Mouse (Mus musculus): ENCODE data around the gene Gm17571. TPM values are rescaled to one million over a fixed set of nuclear protein-coding genes. Genes with fewer than 3 reads are reported as not detected.

Gm17571 gene
- polyA plus RNA-seq, 1 experiment from 2014 or later: not detected

DNA sequence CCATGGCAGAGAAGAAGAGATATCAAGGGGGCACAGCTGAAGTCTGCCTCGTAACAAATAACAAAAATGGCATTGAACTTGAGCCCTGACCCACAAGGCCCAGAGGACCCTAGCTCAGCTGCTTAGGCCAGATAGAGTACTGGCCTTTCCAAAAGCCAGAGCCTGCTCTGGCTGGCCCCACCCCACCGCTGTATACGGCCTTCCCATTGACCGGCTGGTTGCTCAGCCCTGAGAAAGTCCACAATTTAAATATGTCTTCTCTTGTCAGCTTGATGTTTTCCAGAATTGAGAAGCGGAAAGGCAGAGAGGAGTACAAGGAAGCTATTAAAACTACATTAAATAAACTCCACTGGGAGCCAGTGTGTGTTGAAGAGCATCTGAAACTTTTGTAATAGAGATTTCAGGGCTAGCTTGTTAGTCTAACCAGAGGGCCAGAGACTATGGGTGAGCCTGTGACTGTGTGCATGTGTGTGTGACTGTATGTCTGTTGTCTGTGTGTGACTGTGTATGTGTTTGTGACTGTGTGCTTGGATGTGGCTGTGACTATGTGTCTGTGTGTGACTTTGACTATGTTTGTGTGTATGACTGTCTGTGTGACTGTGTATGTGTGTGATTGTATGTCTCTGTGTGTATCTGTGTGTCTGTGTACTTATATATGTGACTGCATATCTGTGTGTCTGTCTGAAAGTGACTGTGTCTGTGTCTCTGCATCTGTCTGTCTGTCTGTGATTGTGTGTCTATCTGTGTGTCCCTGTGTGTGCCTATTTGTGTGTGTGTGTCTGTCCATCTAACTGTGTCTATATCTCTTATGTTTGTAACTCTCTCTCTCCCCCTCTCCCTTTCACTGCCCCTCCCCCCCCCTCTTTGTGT lies 36.9 kb upstream of the Gm17571 start:
- Histone ChIP-seq H3K4me2 (ENCODE audit: low read length) (no peak overlapping the region), H3K27me3 (ENCODE audit: control insufficient read depth, insufficient read depth, low read length) (no peaks in the 10 kb centered on the region), H3K36me3 (ENCODE audit: control insufficient read depth, insufficient read depth, low read length) (no peaks in the 10 kb centered on the region), H3K27ac (replicated peaks; ENCODE audit: low read depth, low read length) (no peak overlapping the region), H3K9me3 (ENCODE audit: control insufficient read depth, low read length) (no peaks in the 10 kb centered on the region), H3K4me1 (ENCODE audit: control insufficient read depth, insufficient read depth, low read length) (peaks cover 5% of the 10 kb centered on the region; the same call in 1 of the 2 replicates), H3K9ac (replicated peaks; ENCODE audit: low read length) (no peak overlapping the region), H3K4me3 (replicated peaks; ENCODE audit: low read depth, low read length) (no peak overlapping the region)
- ATAC-seq (ENCODE audit: low FRiP score, low TSS enrichment) (no peak), DNase-seq (no peak)
- 71% methylated on average over 5 of the region's 5 CpGs for WGBS

DNA sequence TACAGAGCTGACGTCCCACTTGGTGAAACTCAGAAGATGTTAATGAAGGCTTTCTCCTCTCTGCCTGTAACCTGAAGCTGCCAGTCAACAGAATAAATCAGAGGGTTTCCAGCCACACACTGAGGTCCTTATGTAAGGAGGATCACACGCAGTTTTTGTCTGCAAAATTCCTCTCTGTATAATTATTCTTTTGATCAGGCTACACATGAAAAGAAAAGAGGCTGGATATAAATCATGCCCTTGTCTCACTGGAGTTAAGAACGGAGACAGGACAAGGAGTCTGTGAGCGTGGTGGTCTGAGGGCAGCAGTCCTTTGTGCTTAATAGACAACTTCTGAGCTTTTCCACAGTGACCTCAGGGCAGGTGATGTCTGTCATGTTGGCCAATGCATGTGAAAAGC lies 32.7 kb upstream of the Gm17571 start:
- no peak overlapping the region for H3K4me3 ChIP-seq (replicated peaks; ENCODE audit: low read depth, low read length)
- no peaks in the 10 kb centered on the region for H3K9me3 ChIP-seq (ENCODE audit: control insufficient read depth, low read length)
- H3K9ac ChIP-seq (replicated peaks; ENCODE audit: low read length): no peak overlapping the region
- DNase-seq (peak; percentile 26), ATAC-seq (ENCODE audit: low FRiP score, low TSS enrichment) (0 out of 2 replicates have a peak, but pooled peaks have one; percentile 34)
- no peaks in the 10 kb centered on the region for H3K27me3 ChIP-seq (ENCODE audit: control insufficient read depth, insufficient read depth, low read length)
- 6% methylated on average over 4 of the region's 4 CpGs for WGBS
- H3K4me2 ChIP-seq (ENCODE audit: low read length): no peak overlapping the region
- H3K36me3 ChIP-seq (ENCODE audit: control insufficient read depth, insufficient read depth, low read length): no peaks in the 10 kb centered on the region
- H3K27ac ChIP-seq (replicated peaks; ENCODE audit: low read depth, low read length): no peak overlapping the region
- peaks cover 3% of the 10 kb centered on the region; the same call in 1 of the 2 replicates for H3K4me1 ChIP-seq (ENCODE audit: control insufficient read depth, insufficient read depth, low read length)

DNA sequence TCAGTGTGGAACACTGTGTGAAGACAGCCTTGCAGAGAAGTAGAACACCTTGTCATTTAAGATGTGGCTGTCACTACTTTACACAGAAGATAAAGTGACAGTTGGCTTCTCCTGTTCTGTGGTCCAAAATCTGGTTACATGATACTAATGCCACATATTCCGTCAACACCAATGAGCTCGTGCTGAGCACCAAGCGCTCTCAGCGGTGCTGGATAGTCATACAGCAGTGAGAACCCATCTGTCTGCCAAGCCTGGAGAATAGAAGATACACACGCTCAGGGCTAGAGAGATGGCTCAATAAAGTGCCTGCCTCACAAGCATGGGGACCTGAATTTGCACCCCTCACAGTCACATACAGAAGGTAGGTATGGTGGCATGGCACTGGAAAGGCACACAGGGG lies 28.4 kb upstream of the Gm17571 start:
- no peaks in the 10 kb centered on the region for H3K4me1 ChIP-seq (ENCODE audit: control insufficient read depth, insufficient read depth, low read length)
- no peak for ATAC-seq (ENCODE audit: low FRiP score, low TSS enrichment)
- no peak overlapping the region for H3K4me3 ChIP-seq (replicated peaks; ENCODE audit: low read depth, low read length)
- H3K27ac ChIP-seq (replicated peaks; ENCODE audit: low read depth, low read length): no peak overlapping the region
- no peak overlapping the region for H3K9ac ChIP-seq (replicated peaks; ENCODE audit: low read length)
- no peak for DNase-seq
- 95% methylated on average over 5 of the region's 5 CpGs for whole genome bisulfite sequencing
- H3K36me3 ChIP-seq (ENCODE audit: control insufficient read depth, insufficient read depth, low read length): no peaks in the 10 kb centered on the region
- no peaks in the 10 kb centered on the region for H3K27me3 ChIP-seq (ENCODE audit: control insufficient read depth, insufficient read depth, low read length)
- no peaks in the 10 kb centered on the region for H3K9me3 ChIP-seq (ENCODE audit: control insufficient read depth, low read length)
- no peak overlapping the region for H3K4me2 ChIP-seq (ENCODE audit: low read length)

DNA sequence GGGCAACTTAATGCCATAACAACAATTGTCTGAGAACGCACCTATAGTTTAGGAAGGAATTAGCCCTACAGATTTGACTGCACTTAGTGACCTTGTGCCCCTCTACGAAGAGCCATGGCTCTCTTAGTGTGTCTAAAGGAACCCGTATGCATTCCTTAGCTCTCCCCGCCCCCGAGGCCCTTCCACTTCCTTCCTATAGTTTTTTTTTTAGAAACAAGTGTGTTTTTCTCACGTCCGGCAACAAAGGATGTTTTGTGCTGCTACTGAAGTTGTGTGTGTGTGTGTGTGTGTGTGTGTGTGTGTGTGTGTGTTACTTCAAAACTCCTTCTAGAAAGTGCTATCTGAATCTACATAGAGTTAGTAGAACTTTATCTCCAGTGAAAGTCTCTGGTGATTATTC lies 23.5 kb upstream of the Gm17571 start:
- Histone ChIP-seq H3K4me3 (replicated peaks; ENCODE audit: low read depth, low read length) (no peak overlapping the region), H3K9me3 (ENCODE audit: control insufficient read depth, low read length) (no peaks in the 10 kb centered on the region), H3K27me3 (ENCODE audit: control insufficient read depth, insufficient read depth, low read length) (no peaks in the 10 kb centered on the region), H3K4me2 (ENCODE audit: low read length) (no peak overlapping the region), H3K27ac (replicated peaks; ENCODE audit: low read depth, low read length) (no peak overlapping the region), H3K4me1 (ENCODE audit: control insufficient read depth, insufficient read depth, low read length) (0 out of 2 replicates have a peak, but pooled peaks cover 3% of the 10 kb centered on the region), H3K36me3 (ENCODE audit: control insufficient read depth, insufficient read depth, low read length) (no peaks in the 10 kb centered on the region), H3K9ac (replicated peaks; ENCODE audit: low read length) (no peak overlapping the region)
- no peak for ATAC-seq (ENCODE audit: low FRiP score, low TSS enrichment)
- 65% methylated on average over 7 of the region's 7 CpGs for WGBS
- no peak for DNase-seq

DNA sequence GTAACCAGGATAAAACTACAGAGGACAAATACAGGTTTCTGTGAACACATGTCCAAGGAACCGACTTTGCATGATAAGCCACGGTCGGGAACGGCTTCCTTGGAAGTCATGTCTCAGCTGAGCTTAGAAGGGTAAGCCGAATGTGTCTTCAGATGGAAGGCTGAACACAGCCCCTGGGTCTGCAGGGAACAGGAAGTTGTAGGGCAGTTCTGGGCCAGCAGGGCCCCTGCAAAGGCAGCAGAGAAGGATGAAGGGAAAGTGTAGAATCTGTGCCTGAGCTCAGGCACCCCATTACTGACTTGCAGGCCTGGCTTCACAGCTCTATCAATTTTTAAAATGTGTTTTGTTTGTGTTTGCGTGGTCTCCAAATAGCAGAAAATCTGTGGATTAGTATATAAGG lies 22.2 kb upstream of the Gm17571 start:
- H3K36me3 ChIP-seq (ENCODE audit: control insufficient read depth, insufficient read depth, low read length): no peaks in the 10 kb centered on the region
- no peak overlapping the region for H3K27ac ChIP-seq (replicated peaks; ENCODE audit: low read depth, low read length)
- 0 out of 2 replicates have a peak, but pooled peaks cover 3% of the 10 kb centered on the region for H3K4me1 ChIP-seq (ENCODE audit: control insufficient read depth, insufficient read depth, low read length)
- DNase-seq: no peak
- 84% methylated on average over 6 of the region's 6 CpGs for WGBS
- H3K4me3 ChIP-seq (replicated peaks; ENCODE audit: low read depth, low read length): no peak overlapping the region
- no peaks in the 10 kb centered on the region for H3K27me3 ChIP-seq (ENCODE audit: control insufficient read depth, insufficient read depth, low read length)
- no peak for ATAC-seq (ENCODE audit: low FRiP score, low TSS enrichment)
- H3K4me2 ChIP-seq (ENCODE audit: low read length): no peak overlapping the region
- no peaks in the 10 kb centered on the region for H3K9me3 ChIP-seq (ENCODE audit: control insufficient read depth, low read length)
- H3K9ac ChIP-seq (replicated peaks; ENCODE audit: low read length): no peak overlapping the region

DNA sequence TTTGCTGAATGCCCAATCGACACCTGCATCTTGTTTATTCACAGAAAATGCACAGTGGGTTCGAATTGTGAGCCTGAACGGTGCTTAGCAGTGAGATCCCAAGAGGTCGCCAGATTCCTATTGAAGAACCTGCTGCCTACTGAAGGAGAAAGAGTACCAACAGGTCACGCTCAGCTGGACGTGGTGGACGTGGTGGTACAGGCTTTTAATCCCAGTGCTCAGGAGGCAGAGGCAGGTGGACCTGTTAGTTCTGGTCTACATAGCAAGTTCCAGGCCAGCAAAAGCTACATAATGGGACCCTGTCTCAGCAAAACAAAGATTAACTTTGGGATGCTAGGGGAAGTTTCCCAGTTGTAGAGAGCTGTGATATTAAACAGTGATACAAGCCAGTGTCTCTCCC lies 21.2 kb upstream of the Gm17571 start:
- Histone ChIP-seq H3K4me3 (replicated peaks; ENCODE audit: low read depth, low read length) (no peak overlapping the region), H3K27me3 (ENCODE audit: control insufficient read depth, insufficient read depth, low read length) (no peaks in the 10 kb centered on the region), H3K4me2 (ENCODE audit: low read length) (no peak overlapping the region), H3K9me3 (ENCODE audit: control insufficient read depth, low read length) (no peaks in the 10 kb centered on the region), H3K36me3 (ENCODE audit: control insufficient read depth, insufficient read depth, low read length) (no peaks in the 10 kb centered on the region), H3K9ac (replicated peaks; ENCODE audit: low read length) (no peak overlapping the region), H3K4me1 (ENCODE audit: control insufficient read depth, insufficient read depth, low read length) (0 out of 2 replicates have a peak, but pooled peaks cover 3% of the 10 kb centered on the region), H3K27ac (replicated peaks; ENCODE audit: low read depth, low read length) (no peak overlapping the region)
- WGBS: 59% methylated on average over 7 of the region's 7 CpGs
- ATAC-seq (ENCODE audit: low FRiP score, low TSS enrichment) (no peak), DNase-seq (no peak)

DNA sequence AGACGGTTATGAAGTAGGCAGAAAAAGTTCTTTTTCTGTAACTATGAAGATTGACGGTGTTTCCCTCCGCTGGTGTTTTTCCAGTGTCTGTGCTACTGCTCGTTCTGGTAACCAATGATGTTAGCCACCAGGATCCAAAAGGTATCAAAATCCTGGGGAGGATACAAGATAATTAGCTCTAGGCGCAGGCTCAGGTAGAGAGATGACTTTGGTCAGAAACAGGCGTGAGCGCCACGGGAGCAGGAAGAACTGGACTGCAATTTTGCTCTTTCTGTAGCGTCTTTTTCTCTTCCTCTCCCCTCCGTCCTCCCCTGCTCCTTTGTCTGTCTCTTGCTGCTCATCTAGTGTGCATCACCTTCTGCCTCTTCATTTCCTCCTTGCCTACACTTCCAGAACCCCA lies 20.3 kb upstream of the Gm17571 start:
- no peak for DNase-seq
- WGBS: 93% methylated on average over 10 of the region's 10 CpGs

DNA sequence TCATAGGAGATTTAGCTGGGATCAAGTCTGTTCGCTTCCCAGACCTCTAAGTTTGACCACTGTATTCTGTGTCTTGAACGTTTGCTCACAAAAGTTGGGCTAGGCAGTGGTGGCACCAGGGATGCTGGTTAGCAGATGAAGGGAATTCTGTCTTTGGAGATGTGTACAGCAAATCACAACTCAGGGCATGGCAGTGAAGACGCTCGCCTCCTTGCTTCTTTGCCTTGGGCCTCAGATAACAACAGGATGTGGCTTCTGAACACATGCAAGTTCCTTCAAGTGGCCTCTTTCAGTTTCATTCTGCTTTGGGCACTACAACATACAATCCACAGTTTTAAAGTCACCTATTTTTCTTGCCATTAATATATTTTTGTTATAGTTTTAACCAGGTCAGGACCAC lies 19.8 kb upstream of the Gm17571 start:
- ATAC-seq (ENCODE audit: low FRiP score, low TSS enrichment) (no peak), DNase-seq (no peak)
- no peaks in the 10 kb centered on the region for H3K27me3 ChIP-seq (ENCODE audit: control insufficient read depth, insufficient read depth, low read length)
- WGBS: 87% methylated on average over 4 of the region's 4 CpGs
- no peaks in the 10 kb centered on the region for H3K36me3 ChIP-seq (ENCODE audit: control insufficient read depth, insufficient read depth, low read length)
- H3K4me2 ChIP-seq (ENCODE audit: low read length): no peak overlapping the region
- 0 out of 2 replicates have a peak, but pooled peaks cover 3% of the 10 kb centered on the region for H3K4me1 ChIP-seq (ENCODE audit: control insufficient read depth, insufficient read depth, low read length)
- no peaks in the 10 kb centered on the region for H3K9me3 ChIP-seq (ENCODE audit: control insufficient read depth, low read length)
- H3K4me3 ChIP-seq (replicated peaks; ENCODE audit: low read depth, low read length): no peak overlapping the region
- no peak overlapping the region for H3K9ac ChIP-seq (replicated peaks; ENCODE audit: low read length)
- H3K27ac ChIP-seq (replicated peaks; ENCODE audit: low read depth, low read length): no peak overlapping the region

More for the DNA sequence above, 20.3 kb upstream of the Gm17571 start:
- ATAC-seq (ENCODE audit: low FRiP score, low TSS enrichment): no peak
- no peak overlapping the region for H3K4me3 ChIP-seq (replicated peaks; ENCODE audit: low read depth, low read length)
- no peaks in the 10 kb centered on the region for H3K27me3 ChIP-seq (ENCODE audit: control insufficient read depth, insufficient read depth, low read length)
- H3K9ac ChIP-seq (replicated peaks; ENCODE audit: low read length): no peak overlapping the region
- no peak overlapping the region for H3K4me2 ChIP-seq (ENCODE audit: low read length)
- H3K9me3 ChIP-seq (ENCODE audit: control insufficient read depth, low read length): no peaks in the 10 kb centered on the region
- 0 out of 2 replicates have a peak, but pooled peaks cover 3% of the 10 kb centered on the region for H3K4me1 ChIP-seq (ENCODE audit: control insufficient read depth, insufficient read depth, low read length)
- H3K27ac ChIP-seq (replicated peaks; ENCODE audit: low read depth, low read length): no peak overlapping the region
- no peaks in the 10 kb centered on the region for H3K36me3 ChIP-seq (ENCODE audit: control insufficient read depth, insufficient read depth, low read length)

Data from midbrain, embryonic 14.5 days (tissue).